17 mouse cellular contexts compared by ENCODE assay signal in genomic region chr13:75950295-75950694, GRCm38 (mm10). TPM values are rescaled to one million over a fixed set of nuclear protein-coding genes. Genes with fewer than 3 reads are reported as not detected.
DNase-seq lines count a peak whose midpoint lies in the region; ATAC-seq lines count a peak whose summit lies in the region.
"Had no signal": no experiment of that assay in that cellular context is flagged by ENCODE, and none has a peak within 500 bp of the region (broad histone marks: within the 10 kb centered on the region; RNA-seq: fewer than 3 reads in every experiment).

No protein-coding gene starts in this region.

- no peak overlapping the region for H3K4me2 ChIP-seq in hindbrain, embryonic 11.5 days (replicated peaks; ENCODE audit: low read depth, low read length)
- H3K4me2 ChIP-seq in hindbrain, embryonic 14.5 days (replicated peaks), result no peak overlapping the region
- H3K4me2 ChIP-seq in lung, embryonic 16.5 days (ENCODE audit: low read depth, low read length), result no peak overlapping the region
- no peak overlapping the region for H3K4me2 ChIP-seq in embryonic facial prominence, embryonic 13.5 days

- no peaks in the 10 kb centered on the region for H3K9me3 ChIP-seq in hindbrain, embryonic 11.5 days (ENCODE audit: control insufficient read depth, low read length)
- H3K9me3 ChIP-seq in hindbrain, embryonic 14.5 days (ENCODE audit: control insufficient read depth, low read length), result no peaks in the 10 kb centered on the region
- no peaks in the 10 kb centered on the region for H3K9me3 ChIP-seq in lung, embryonic 16.5 days (ENCODE audit: control insufficient read depth, low read length)
- H3K9me3 ChIP-seq in embryonic facial prominence, embryonic 13.5 days, result no peaks in the 10 kb centered on the region

- H3K27me3 ChIP-seq in hindbrain, embryonic 11.5 days (ENCODE audit: control insufficient read depth, insufficient read depth, low read length), result no peaks in the 10 kb centered on the region
- no peaks in the 10 kb centered on the region for H3K27me3 ChIP-seq in hindbrain, embryonic 14.5 days (ENCODE audit: control insufficient read depth, insufficient read depth, low read length)
- no peaks in the 10 kb centered on the region for H3K27me3 ChIP-seq in lung, embryonic 16.5 days (ENCODE audit: control insufficient read depth, insufficient read depth, low read depth, low read length)
- H3K27me3 ChIP-seq in embryonic facial prominence, embryonic 13.5 days, result no peaks in the 10 kb centered on the region

- H3K4me1 ChIP-seq in hindbrain, embryonic 11.5 days (replicated peaks; ENCODE audit: control insufficient read depth, insufficient read depth, low read length), result no peaks in the 10 kb centered on the region
- no peaks in the 10 kb centered on the region for H3K4me1 ChIP-seq in hindbrain, embryonic 14.5 days (replicated peaks; ENCODE audit: control insufficient read depth, insufficient read depth, low read length)
- 0 out of 2 replicates have a peak, but pooled peaks cover 2% of the 10 kb centered on the region for H3K4me1 ChIP-seq in lung, embryonic 16.5 days (replicated peaks; ENCODE audit: control insufficient read depth, insufficient read depth, low read length)
- H3K4me1 ChIP-seq in embryonic facial prominence, embryonic 13.5 days, result peaks cover 9% of the 10 kb centered on the region

- H3K9ac ChIP-seq in hindbrain, embryonic 11.5 days (ENCODE audit: low read depth, low read length), result no peak overlapping the region
- H3K9ac ChIP-seq in hindbrain, embryonic 14.5 days, result no peak overlapping the region
- H3K9ac ChIP-seq in lung, embryonic 16.5 days (ENCODE audit: low read length), result no peak overlapping the region
- H3K9ac ChIP-seq in embryonic facial prominence, embryonic 13.5 days, result no peak overlapping the region

- no peak overlapping the region for H3K27ac ChIP-seq in hindbrain, embryonic 11.5 days (ENCODE audit: low read depth, low read length)
- no peak overlapping the region for H3K27ac ChIP-seq in hindbrain, embryonic 14.5 days
- H3K27ac ChIP-seq in lung, embryonic 16.5 days (ENCODE audit: low read length), result no peak overlapping the region
- no peak overlapping the region for H3K27ac ChIP-seq in embryonic facial prominence, embryonic 13.5 days

- WGBS in hindbrain, embryonic 11.5 days, result 51% methylated on average over 1 of the region's 1 CpGs
- WGBS in hindbrain, embryonic 14.5 days, result 61% methylated on average over 1 of the region's 1 CpGs
- WGBS in lung, embryonic 16.5 days, result 20% methylated on average over 1 of the region's 1 CpGs
- 12% methylated on average over 1 of the region's 1 CpGs for WGBS in embryonic facial prominence, embryonic 13.5 days

- DNase-seq in hindbrain, embryonic 11.5 days (ENCODE audit: low spot score), result peak; percentile 8
- DNase-seq in hindbrain, embryonic 14.5 days (ENCODE audit: low spot score), result no peak
- no peak for DNase-seq in lung, postnatal 10 days
- peak; percentile 30 for DNase-seq in mesoderm, embryonic 11.5 days (ENCODE audit: low read depth, low spot score)
- DNase-seq in thymus, postnatal 10 days (ENCODE audit: low spot score in 2 of 2), result no peak
- DNase-seq: cerebellum, adult 9-10 months; gastrocnemius, postnatal 36 days; heart, postnatal 10 days; kidney, adult 11 months; layer of hippocampus, adult 9-11 months; right cerebral cortex, postnatal 14 days; thymus, postnatal 36 days had no signal

- H3K36me3 ChIP-seq in hindbrain, embryonic 11.5 days (ENCODE audit: control insufficient read depth, insufficient read depth, low read length), result no peaks in the 10 kb centered on the region
- no peaks in the 10 kb centered on the region for H3K36me3 ChIP-seq in hindbrain, embryonic 14.5 days (replicated peaks; ENCODE audit: control insufficient read depth, insufficient read depth)
- H3K36me3 ChIP-seq in lung, embryonic 16.5 days (ENCODE audit: control insufficient read depth, insufficient read depth, low read length), result no peaks in the 10 kb centered on the region
- no peaks in the 10 kb centered on the region for H3K36me3 ChIP-seq in embryonic facial prominence, embryonic 13.5 days

- no peak for ATAC-seq in hindbrain, embryonic 11.5 days (ENCODE audit: low FRiP score)
- no peak for ATAC-seq in hindbrain, embryonic 14.5 days (ENCODE audit: low FRiP score)
- ATAC-seq in lung, embryonic 16.5 days (ENCODE audit: low read depth), result peak; percentile 76
- ATAC-seq in embryonic facial prominence, embryonic 13.5 days (ENCODE audit: insufficient number of reproducible peaks, insufficient read depth, low FRiP score, low TSS enrichment, low read depth), result peak; percentile 69; the same call in 1 of the 2 replicates
- ATAC-seq: CD4-positive, CD25-positive, alpha-beta regulatory T cell, adult 4 months had no signal

- no peak overlapping the region for H3K4me3 ChIP-seq in hindbrain, embryonic 11.5 days (ENCODE audit: low read depth, low read length)
- no peak overlapping the region for H3K4me3 ChIP-seq in hindbrain, embryonic 14.5 days (replicated peaks; ENCODE audit: low read length)
- H3K4me3 ChIP-seq in lung, embryonic 16.5 days (ENCODE audit: low read length), result no peak overlapping the region
- no peak overlapping the region for H3K4me3 ChIP-seq in embryonic facial prominence, embryonic 13.5 days
- H3K4me3 ChIP-seq: erythroblast, embryonic 14.5 days had no signal

RNA-seq across cellular contexts. Expression of gene Rhobtb3, which starts 6.6 kb away (rescaled TPM):
- 55.2 and 64.5 TPM in 2 replicates for polyA plus RNA-seq in hindbrain, embryonic 11.5 days (2014; fragmentation: Nextera tagmentation; extraction: Ambion mirVana)
- polyA plus RNA-seq in hindbrain, embryonic 14.5 days (2014; fragmentation: Nextera tagmentation; extraction: Ambion mirVana), result 27.9 and 31.6 TPM in 2 replicates
- polyA plus RNA-seq in lung, embryonic 16.5 days (2015; fragmentation: Nextera tagmentation; extraction: Ambion mirVana), result 19.8 and 24.7 TPM in 2 replicates
- polyA plus RNA-seq in embryonic facial prominence, embryonic 13.5 days (2015; fragmentation: Nextera tagmentation; extraction: Ambion mirVana), result 42.4 and 44.0 TPM in 2 replicates

RNA-seq across cellular contexts. Expression of gene Spata9, which starts 16.7 kb away (rescaled TPM):
- 0.97 and 1.0 TPM in 2 replicates for polyA plus RNA-seq in hindbrain, embryonic 11.5 days (2014; fragmentation: Nextera tagmentation; extraction: Ambion mirVana)
- 2.3 and 3.4 TPM in 2 replicates for polyA plus RNA-seq in hindbrain, embryonic 14.5 days (2014; fragmentation: Nextera tagmentation; extraction: Ambion mirVana)
- 0.48 and 0.74 TPM in 2 replicates for polyA plus RNA-seq in lung, embryonic 16.5 days (2015; fragmentation: Nextera tagmentation; extraction: Ambion mirVana)
- polyA plus RNA-seq in embryonic facial prominence, embryonic 13.5 days (2015; fragmentation: Nextera tagmentation; extraction: Ambion mirVana), result 0.94 and 1.1 TPM in 2 replicates
- polyA plus RNA-seq: CD4-positive, CD25-positive, alpha-beta regulatory T cell, adult 4 months; erythroblast, embryonic 14.5 days; liver, adult 2 months had no signal

Comparison
In these comparisons a context has a peak if more than half of its experiments do, and no peak if none do; other contexts are left out.
1. DNase-seq: peak in hindbrain, embryonic 11.5 days (single experiment) and mesoderm, embryonic 11.5 days (single experiment); none in hindbrain, embryonic 14.5 days (single experiment), lung, postnatal 10 days (single experiment) and thymus, postnatal 10 days (0 of 2).
2. ATAC-seq: peak in lung, embryonic 16.5 days (single experiment) and embryonic facial prominence, embryonic 13.5 days (single experiment); none in hindbrain, embryonic 11.5 days (single experiment) and hindbrain, embryonic 14.5 days (single experiment).